Mouse (Mus musculus) Muller cell, postnatal 12 days (primary cell): ENCODE measurements at regions not wholly inside any gene's neighbourhood (a gene's known extent, or its start where the extent isn't known, plus 50 kb on each side); places are given as distances from the start of the nearest gene placed in this dataset.

ENCODE experiments used
- DNase-seq: peaks from one replicate; pipeline ENCODE4 v3.0.0-alpha.2; 2015; ENCODE audit errors: inconsistent ontology term

GRCm38 (mm10) chr15:13289064-13289463, 115.6 kb upstream of the Cdh6 start:
- DNase-seq, result no peak

GRCm38 (mm10) chr15:13287878-13288277, 114.4 kb upstream of the Cdh6 start:
- peak; percentile 40 for DNase-seq

- DNase-seq, result no peak
These were observed 111.9 kb upstream of the Cdh6 start for GRCm38 (mm10) chr15:13285355-13285754.

GRCm38 (mm10) chr15:13284219-13284618, 110.7 kb upstream of the Cdh6 start:
- DNase-seq, result no peak

- DNase-seq, result no peak
These were observed 109.6 kb upstream of the Cdh6 start for GRCm38 (mm10) chr15:13283106-13283505.

- DNase-seq, result no peak
These were observed 103.4 kb upstream of the Cdh6 start for GRCm38 (mm10) chr15:13276909-13277235.

GRCm38 (mm10) chr15:13276225-13276908, 102.9 kb upstream of the Cdh6 start:
- DNase-seq, result no peak

GRCm38 (mm10) chr15:13275326-13275725, 101.9 kb upstream of the Cdh6 start:
- no peak for DNase-seq

- DNase-seq, result no peak
These were observed 101.0 kb upstream of the Cdh6 start for GRCm38 (mm10) chr15:13274366-13275067.

- no peak for DNase-seq
These were observed 72.7 kb upstream of the Cdh6 start for GRCm38 (mm10) chr15:13246053-13246696.

GRCm38 (mm10) chr15:13244306-13244705, 70.8 kb upstream of the Cdh6 start:
- peak; percentile 25 for DNase-seq

- peak; percentile 62 for DNase-seq
These were observed 70.1 kb upstream of the Cdh6 start for GRCm38 (mm10) chr15:13243561-13243960.

- DNase-seq, result no peak
These were observed 67.5 kb upstream of the Cdh6 start for GRCm38 (mm10) chr15:13240931-13241330.

GRCm38 (mm10) chr15:13236869-13237507, 63.5 kb upstream of the Cdh6 start:
- no peak for DNase-seq

GRCm38 (mm10) chr15:13232567-13233259, 59.2 kb upstream of the Cdh6 start:
- no peak for DNase-seq

GRCm38 (mm10) chr15:13231550-13231949, 58.1 kb upstream of the Cdh6 start:
- DNase-seq, result no peak

- DNase-seq, result no peak
These were observed 54.6 kb upstream of the Cdh6 start for GRCm38 (mm10) chr15:13228125-13228524.
